Mouse (Mus musculus) thymus, adult 2 months (tissue): ENCODE data around the gene Gm35549. TPM values are rescaled to one million over a fixed set of nuclear protein-coding genes. Genes with fewer than 3 reads are reported as not detected.

Experiments used
- DNase-seq: peaks from one replicate; pipeline ENCODE4 v3.0.0; 2021
- H3K27ac ChIP-seq: fragments of 200-500 bp; 2 replicates; pipeline ENCODE4 v1.5.1; 2012; ENCODE audit warnings: low read length, control low read depth; ENCODE audit not compliant: control insufficient read depth, insufficient read depth
- H3K27me3 ChIP-seq: fragments of 200-500 bp; 2 replicates; pipeline ENCODE4 v1.6.1; 2012; ENCODE audit warnings: mild to moderate bottlenecking, low read length, moderate library complexity, mixed read lengths; ENCODE audit not compliant: control insufficient read depth, insufficient read depth
- H3K36me3 ChIP-seq: fragments of 200-500 bp; 2 replicates; pipeline ENCODE4 v1.6.1; 2012; ENCODE audit warnings: mild to moderate bottlenecking, low read length, moderate library complexity; ENCODE audit not compliant: control insufficient read depth, insufficient read depth
- H3K4me1 ChIP-seq: fragments of 200-500 bp; replicated peaks from 2 replicates; pipeline ENCODE4 v1.6.1; 2012; ENCODE audit warnings: low read length; ENCODE audit not compliant: control insufficient read depth, insufficient read depth
- H3K4me3 ChIP-seq: fragments of 200-500 bp; 2 replicates; pipeline ENCODE4 v1.5.1; 2012; ENCODE audit warnings: mild to moderate bottlenecking, low read length, control low read depth, moderate library complexity; ENCODE audit not compliant: control insufficient read depth, insufficient read depth
- CTCF ChIP-seq: fragments of 200-500 bp; IDR thresholded peaks from 2 replicates; pipeline ENCODE4 v1.5.1; 2012; ENCODE audit warnings: mild to moderate bottlenecking, control low read depth, low read length, moderate library complexity, borderline replicate concordance; ENCODE audit not compliant: control insufficient read depth, poor library complexity, insufficient read depth; ENCODE audit errors: extremely low read depth
- POLR2A ChIP-seq: fragments of 200-500 bp; IDR thresholded peaks from 2 replicates; pipeline ENCODE4 v1.6.1; 2012; ENCODE audit warnings: mild to moderate bottlenecking, low read length, control low read depth, moderate library complexity; ENCODE audit not compliant: control insufficient read depth, poor library complexity, insufficient read depth; ENCODE audit errors: extremely low read depth
- WGBS: fragments of 180-500 bp; shearing (Covaris S2); methylation state at CpG from one replicate; pipeline ENCODE4 v1.1.7; 2018; 5-methylcytosine and 5-hydroxymethylcytosine counted together
- polyA plus RNA-seq: library from polyadenylated mRNA; depleted of rRNA; stranded (reverse); fragments of >200 nt; gene quantifications from 2 replicates; pipeline ENCODE4 v1.2.3, GENCODE M21; 2012

Gene Gm35549
- polyA plus RNA-seq, 1 experiment, result not detected

DNA sequence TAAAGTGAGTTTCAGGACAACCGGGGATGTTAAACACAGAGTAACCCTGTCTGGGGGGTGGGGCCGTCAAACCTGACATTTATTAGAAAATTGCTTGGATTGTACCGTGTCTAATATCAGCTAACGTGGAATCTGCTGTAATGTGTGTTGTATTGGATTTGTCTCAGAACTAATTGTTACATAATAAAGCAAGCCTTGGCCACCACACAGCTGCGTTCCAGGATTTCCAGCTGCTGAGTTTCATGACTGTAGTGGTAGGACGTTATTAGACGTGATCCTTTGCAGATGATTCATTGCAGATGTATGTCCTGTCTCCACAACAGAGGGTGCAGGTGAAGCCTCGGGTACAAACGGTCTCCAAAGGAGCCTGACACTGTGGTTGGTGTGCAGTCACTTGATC lies 7.7 kb downstream of the Gm35549 start:
- H3K27me3 ChIP-seq, result no peaks in the 10 kb centered on the region
- no peaks in the 10 kb centered on the region; the same call in 1 of the 2 replicates for H3K36me3 ChIP-seq
- no peaks in the 10 kb centered on the region for H3K4me1 ChIP-seq
- H3K4me3 ChIP-seq, result no peak overlapping the region
- 81% methylated on average over 9 of the region's 9 CpGs for WGBS
- DNase-seq, result no peak
- no peak overlapping the region for H3K27ac ChIP-seq
- TF ChIP-seq CTCF (no peak), POLR2A (no peak)

DNA sequence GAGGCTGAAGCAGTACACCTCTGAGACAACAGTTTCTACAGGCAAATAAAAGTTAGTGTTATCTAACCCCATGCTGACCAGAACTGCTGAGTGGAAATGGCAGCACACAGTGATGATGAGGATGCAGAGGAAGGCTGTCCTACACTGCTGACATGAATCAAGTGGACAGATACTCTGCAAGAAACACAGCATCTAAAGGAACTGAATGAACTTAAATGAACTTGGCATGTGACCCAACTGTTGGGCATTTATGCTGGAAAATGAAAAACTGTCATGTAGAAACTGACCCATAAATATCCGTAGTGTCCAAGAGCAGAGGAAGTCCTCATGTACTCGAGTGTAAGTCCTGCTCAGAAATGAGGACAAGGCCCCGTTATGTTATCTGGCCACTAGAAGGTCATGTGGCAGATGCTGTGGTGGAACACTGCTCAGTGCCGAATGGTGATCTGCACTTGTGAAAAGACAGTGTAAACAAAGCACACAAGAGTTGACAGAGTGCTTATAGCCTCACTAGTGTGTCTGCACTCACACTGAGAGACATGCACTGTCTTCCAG lies 13.9 kb downstream of the Gm35549 start:
- H3K27ac ChIP-seq, result no peak overlapping the region
- no peaks in the 10 kb centered on the region for H3K4me1 ChIP-seq
- H3K4me3 ChIP-seq, result no peak overlapping the region
- TF ChIP-seq CTCF, result no peak
- no peak for TF ChIP-seq POLR2A
- peaks cover 14% of the 10 kb centered on the region for H3K36me3 ChIP-seq
- DNase-seq, result no peak
- no peaks in the 10 kb centered on the region for H3K27me3 ChIP-seq
- 92% methylated on average over 4 of the region's 4 CpGs for WGBS

DNA sequence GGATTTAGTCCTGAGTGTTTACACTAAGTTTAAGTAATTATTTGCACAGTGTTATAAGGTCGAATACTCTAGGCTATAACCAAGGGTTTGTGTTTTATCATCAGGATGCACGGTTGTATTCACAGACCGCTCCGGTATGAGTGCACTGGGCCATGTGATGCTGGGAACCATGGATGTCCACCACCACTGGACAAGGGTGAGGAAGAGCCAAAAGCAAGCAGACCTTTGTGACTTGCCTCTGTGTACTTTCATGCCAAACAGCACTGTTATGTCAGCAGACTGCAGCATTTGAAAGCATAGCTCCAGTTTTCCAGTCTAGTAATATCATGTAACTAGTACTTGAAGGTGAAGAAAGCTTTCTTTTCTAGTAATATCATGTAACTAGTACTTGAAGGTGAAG lies 17.1 kb downstream of the Gm35549 start:
- no peak for TF ChIP-seq CTCF
- TF ChIP-seq POLR2A, result no peak
- Histone ChIP-seq H3K27me3 (no peaks in the 10 kb centered on the region), H3K36me3 (peaks cover 21% of the 10 kb centered on the region), H3K4me3 (no peak overlapping the region), H3K4me1 (no peaks in the 10 kb centered on the region), H3K27ac (no peak overlapping the region)
- 99% methylated on average over 4 of the region's 4 CpGs for WGBS
- DNase-seq, result no peak

DNA sequence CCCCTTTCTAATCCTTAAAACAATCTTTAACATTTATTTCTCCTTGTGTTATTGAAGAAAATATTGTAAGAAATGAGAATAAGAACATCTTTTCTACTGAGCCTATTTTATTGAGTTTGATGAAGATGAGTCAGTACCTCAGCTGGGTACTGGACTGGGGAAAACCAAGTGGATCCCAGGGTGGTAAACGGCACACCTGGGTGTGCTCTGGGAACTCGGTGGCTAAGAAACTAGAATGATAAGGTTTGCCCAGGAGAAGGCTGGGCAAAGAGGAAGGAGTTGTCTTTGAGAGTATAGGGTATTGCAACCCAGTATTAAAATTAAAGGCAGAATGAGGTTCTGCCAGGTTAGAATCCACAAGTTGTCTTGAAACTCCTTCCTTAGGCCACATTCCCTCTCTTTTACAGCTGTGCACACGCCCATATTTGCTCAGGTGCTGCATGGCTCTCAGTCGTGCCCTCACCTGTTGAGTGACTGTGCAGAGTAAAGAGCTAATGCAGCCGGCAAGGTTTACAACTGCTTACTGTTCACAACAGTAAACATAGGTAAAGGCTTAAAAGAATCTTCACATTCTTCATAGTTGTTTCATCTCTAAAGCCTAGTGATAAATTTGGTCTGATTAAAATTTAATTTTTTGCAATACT lies 20.3 kb downstream of the Gm35549 start:
- TF ChIP-seq CTCF (no peak), POLR2A (no peak)
- H3K36me3 ChIP-seq, result peaks cover 26% of the 10 kb centered on the region
- 97% methylated on average over 5 of the region's 5 CpGs for WGBS
- DNase-seq, result no peak
- no peaks in the 10 kb centered on the region for H3K27me3 ChIP-seq
- H3K27ac ChIP-seq, result no peak overlapping the region
- H3K4me1 ChIP-seq, result no peaks in the 10 kb centered on the region
- no peak overlapping the region for H3K4me3 ChIP-seq

DNA sequence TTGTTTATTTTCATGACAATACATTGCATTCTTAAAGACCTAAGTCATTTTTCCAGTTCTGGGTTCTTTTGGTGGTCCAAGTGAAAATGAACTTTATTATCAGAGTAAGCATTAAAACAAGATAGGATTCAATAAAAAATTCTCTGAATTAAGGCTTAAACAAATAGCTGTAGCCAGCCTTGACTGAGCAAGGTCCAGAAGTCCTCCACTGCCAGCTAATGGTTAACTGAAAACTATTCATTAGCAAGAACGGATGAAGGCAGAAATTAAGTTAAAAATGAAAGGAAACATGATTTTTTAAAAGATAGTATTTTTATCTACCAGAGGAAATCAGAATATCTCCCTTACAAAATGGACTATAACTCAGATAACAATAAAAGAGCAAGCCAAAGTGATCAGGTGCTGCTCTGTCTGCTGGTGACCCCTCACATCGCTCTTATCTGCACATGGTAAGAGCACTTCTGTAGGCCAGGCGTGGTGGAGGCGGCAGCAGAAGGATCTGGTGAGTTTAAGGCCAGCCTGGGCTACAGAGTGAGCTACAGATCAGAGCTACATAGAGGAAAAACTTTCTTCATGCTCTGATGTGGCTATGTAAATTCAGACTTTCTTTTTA lies 28.5 kb downstream of the Gm35549 start:
- no peak for DNase-seq
- H3K4me1 ChIP-seq, result no peaks in the 10 kb centered on the region
- H3K27ac ChIP-seq, result no peak overlapping the region
- no peaks in the 10 kb centered on the region for H3K27me3 ChIP-seq
- TF ChIP-seq CTCF (no peak), POLR2A (no peak)
- H3K4me3 ChIP-seq, result no peak overlapping the region
- 95% methylated on average over 4 of the region's 4 CpGs for WGBS
- peaks cover 13% of the 10 kb centered on the region for H3K36me3 ChIP-seq

DNA sequence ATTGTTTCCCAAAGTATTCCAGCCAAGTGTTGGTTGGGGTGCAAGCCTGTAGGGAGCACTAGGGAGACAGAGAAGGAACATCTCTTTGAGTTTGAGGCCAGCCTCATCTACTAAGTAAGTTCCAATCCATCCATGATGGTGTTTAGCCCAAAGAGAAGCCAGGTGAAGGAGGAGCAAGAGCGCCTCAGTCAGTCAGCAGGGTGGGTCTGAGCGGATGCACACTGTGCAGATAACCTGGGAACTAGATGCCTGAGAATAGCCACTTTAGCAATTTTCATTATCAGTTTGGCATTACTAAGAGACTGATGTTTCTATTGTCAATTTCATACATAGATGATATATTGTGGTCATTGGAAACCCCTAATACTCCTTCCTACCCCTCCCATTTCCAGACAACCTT lies 29.1 kb downstream of the Gm35549 start:
- DNase-seq, result no peak
- Histone ChIP-seq H3K27me3 (no peaks in the 10 kb centered on the region), H3K4me3 (no peak overlapping the region), H3K27ac (no peak overlapping the region), H3K36me3 (peaks cover 13% of the 10 kb centered on the region), H3K4me1 (no peaks in the 10 kb centered on the region)
- WGBS, result 97% methylated on average over 2 of the region's 2 CpGs
- TF ChIP-seq CTCF (no peak), POLR2A (no peak)
